Mouse (Mus musculus): Measurements from ENCODE around the gene Swap70. TPM values are rescaled to one million over a fixed set of nuclear protein-coding genes. Genes with fewer than 3 reads are reported as not detected.
"Not testable (repeated sequence)": the region's sequence is repeated elsewhere in the genome, so short reads cannot be mapped to it uniquely, and the experiment has no call there.

The Swap70 gene
- total RNA-seq (2015) (30.1 and 36.6 TPM in 2 replicates), total RNA-seq (2017) (67.0 and 68.6 TPM in 2 replicates)

DNA sequence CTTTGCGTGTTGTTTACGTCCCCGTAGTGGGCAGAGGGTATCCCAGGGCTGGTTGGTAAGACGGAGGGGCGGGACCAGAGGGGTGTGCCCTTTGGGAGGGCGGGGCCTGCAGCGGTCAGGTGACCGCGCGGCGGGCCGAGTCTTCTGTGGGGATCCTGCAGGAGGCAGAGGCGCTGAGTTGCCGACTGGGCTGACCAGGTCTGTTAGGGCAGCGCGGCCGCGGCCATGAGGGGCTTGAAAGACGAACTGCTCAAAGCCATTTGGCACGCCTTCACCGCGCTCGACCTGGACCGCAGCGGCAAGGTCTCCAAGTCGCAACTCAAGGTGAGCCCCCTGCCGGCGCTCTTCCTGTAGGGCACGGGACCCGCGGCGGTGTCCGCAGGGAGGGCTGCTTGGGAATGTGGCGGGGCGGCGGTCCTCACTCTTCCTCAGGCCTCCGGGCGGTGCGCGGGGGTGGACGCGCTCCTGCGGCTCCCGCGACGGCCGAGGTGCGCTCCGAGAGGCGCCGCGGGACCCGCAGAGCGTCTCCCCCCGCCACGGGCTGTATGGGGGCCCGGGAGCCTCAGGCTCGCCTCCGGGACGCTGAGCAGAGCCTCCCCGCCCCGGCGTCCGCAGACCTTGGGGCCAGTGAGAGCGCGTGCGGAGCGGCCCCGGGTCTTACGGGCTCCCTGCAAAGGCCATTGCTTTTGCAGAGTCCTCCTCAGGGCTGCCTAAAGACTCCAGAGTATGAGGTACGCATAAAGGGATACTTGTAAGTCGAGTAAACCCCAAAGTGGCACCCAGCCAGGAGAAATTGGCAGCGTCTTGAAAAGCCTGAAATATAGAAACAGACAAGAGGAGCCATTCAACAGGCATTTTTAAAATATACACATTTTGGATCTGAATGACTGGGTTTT lies at the start of gene Swap70:
Swap70 (plus strand) TSS at position 126 of the 896 bp plus-strand sequence.
- ATAC-seq (replicated peaks; ENCODE audit: poor library complexity): peak; percentile 89

DNA sequence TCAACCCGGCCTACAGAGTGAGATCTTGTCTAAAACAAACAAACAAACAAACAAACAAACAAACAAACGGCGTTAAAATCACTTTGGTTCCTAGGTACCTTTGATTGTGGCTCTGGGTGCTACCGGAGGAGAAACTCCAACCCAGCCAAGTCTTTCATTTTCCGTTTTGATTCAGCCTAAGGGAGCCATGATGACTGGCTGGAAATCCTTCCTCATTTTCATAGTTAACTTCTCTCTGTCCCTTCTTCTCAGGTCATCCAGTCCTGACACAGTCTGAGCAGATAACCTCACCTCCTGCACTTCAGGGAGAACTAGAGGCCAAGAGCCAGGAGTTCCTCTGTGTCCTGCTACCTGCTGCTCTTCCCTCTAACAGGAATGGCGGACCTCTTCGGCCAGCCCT lies 42.3 kb upstream of the Swap70 start:
- ATAC-seq (replicated peaks; ENCODE audit: poor library complexity): no peak

DNA sequence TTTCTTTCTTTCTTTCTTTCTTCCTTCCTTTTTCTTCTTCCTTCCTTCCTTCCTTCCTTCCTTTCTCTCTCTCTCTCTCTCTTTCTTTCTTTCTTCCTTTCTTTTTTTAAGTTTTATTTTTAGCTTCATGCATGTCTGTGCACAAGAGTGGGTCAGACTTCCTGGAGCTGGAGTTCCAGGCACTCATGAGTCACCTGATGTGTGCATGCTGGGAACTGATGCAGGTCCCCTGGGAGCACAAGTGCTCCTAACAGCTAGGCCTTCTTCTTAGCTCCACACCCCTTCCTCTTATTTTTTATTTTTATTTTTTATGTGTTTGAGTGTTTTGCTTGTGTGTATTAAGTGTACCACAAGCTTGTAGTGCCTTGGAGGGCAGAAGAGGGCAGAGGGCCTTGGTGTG lies 40.9 kb upstream of the Swap70 start:
- ATAC-seq (replicated peaks; ENCODE audit: poor library complexity): no peak

DNA sequence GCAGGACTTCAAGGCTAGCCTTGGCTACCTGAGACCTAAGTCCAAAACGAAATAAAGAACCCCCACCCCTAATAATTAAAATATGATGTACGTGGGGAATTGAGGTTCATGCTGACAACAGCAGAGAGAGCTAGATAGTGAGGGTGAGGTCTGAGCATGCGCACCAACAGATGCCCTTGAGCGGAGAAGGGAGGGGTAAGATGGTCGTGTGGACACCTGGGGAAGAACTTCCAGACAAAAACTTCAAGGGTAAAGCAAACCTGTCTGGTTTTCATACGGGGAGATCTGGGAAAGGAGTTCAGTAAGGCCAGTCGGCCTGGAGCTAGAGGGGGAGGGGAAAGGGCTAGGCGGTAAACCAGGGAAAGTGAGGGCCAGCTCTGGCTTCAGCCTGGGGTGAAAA lies 40.1 kb upstream of the Swap70 start:
- ATAC-seq (replicated peaks; ENCODE audit: poor library complexity): no peak

DNA sequence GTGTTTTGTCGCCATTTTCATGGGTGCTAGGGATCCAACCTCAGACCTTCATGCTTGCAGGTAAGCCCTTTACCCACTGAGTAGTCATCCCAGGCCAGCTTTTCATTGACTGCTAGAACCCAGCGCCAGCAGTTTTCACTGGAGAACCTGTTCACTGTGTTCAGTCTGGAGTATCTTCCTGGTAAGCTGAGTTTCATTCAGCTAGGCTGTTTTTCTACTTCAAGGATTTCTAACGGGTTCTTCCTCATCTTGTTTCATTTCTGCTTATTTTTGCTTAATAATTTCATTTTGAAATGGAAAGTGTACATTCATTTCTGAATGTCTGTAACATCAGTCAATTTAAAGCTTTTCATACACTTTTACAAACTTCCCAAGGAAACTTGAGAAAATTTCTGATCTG lies 36.9 kb upstream of the Swap70 start:
- 0 out of 2 replicates have a peak, but pooled peaks have one; percentile 20 for ATAC-seq (replicated peaks; ENCODE audit: poor library complexity)

DNA sequence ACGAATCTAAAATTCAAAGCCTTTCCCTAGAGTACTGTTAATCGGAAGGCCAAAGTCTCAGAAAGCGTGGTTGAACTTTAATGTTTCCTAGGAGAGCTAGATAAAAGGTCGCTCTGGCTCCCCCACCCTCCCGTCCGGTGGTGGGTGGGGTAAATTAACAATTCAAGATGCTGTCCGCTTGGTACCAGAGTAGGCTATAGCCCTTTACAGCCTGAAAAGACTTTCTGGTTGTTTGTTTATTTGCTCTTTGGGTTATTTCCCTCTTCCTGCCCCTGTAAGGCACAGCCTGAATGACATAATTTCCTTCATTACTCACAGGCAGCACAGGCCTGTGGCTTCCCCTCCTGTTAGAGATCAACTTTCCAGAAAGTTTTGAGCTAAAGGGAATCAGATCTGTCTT lies 31.6 kb upstream of the Swap70 start:
- ATAC-seq (replicated peaks; ENCODE audit: poor library complexity): peak; percentile 48

DNA sequence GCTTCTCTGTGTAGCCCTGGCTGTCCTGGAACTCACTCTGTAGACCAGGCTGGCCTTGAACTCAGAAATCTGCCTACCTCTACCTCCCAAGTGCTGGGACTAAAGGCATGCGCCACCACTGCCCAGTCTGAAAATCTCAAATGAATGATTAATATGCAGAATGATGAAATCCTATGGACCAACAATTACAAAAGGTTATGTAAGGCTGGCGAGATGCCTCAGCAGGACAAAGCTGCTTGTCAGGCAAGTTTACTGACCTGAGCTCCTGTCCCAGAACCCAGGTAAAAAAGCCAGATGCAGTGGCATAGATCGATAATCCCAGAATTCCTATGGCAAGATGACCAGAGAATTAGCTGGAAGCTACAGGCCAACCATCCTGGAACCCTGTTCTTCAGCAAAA lies 28.3 kb upstream of the Swap70 start:
- ATAC-seq (replicated peaks; ENCODE audit: poor library complexity): peak; percentile 42

DNA sequence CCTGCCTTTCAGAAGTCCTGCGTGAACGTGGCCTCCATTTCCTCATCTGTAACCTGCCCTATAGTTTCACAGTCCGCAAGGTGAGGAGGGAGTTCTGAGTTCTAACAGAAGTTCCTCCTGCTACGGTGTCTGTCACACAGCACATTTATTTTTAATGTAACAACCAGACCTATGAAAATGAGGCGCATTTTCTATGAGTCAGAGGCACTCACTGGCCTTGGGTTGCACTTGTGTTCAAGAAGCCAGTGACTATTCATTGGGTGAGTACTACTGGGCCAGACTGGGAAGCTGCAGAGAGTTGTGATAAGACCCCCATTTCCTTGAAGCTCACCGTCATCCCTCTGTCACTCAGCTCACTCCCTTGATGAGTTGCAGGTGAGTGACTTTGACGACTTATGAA lies 24.3 kb upstream of the Swap70 start:
- no peak for ATAC-seq (replicated peaks; ENCODE audit: poor library complexity)

DNA sequence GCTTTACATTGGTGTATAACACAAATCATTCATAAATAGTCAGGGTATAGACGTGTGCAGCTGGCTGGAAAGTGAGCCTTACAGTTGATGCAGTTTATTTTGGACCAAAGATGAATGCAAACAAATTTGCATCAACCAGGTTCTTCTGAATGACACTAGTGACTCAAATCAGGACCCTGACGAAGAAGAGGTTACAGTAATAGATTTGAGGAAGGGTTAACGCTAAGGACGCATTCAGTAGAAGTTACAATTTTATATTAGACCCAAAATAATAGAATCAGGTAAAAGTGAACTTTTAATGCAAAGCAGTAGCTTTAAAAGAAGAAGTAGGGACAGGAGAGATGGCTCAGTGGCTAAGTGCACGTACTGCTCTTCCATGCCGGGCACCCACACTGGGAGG lies 19.6 kb upstream of the Swap70 start:
- ATAC-seq (replicated peaks; ENCODE audit: poor library complexity): no peak

DNA sequence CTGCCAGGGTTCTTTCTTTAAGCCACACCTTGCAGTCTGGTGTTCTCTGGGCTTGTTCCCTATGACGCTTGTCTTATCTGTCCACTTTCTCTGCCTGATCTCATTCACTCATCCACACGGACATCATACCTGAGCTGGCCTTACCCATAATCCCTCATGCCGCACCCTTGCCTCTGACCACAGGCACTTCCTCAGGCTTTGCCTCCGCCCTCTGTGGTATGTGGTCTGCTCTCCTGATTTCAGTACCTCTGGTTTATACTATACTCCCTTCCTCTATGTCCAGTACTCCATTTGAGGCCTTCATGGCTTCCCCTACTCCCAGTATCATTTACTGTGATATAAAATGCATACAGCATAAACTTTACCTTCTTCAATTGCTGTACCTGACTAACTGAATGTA lies 17.3 kb upstream of the Swap70 start:
- peak; percentile 74 for ATAC-seq (replicated peaks; ENCODE audit: poor library complexity)

DNA sequence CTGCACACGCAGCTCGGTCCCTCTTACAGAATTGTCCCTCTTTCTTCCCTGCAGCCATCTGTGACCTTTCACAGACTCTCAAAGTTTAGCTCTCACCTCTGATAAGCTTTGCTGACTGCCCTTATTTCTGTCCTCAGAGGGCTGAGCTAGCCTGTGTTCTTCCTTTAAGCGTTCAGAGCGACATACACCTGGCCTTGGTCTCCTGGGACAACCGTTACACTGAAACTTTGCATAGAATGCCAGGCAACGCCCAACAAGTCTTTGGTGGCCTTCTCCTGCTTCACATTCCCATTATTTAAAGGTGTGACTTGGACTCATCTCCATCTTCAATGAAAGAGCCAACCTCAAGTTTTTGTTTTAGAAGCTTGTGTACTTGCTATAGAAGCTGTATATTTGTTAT lies 13.2 kb upstream of the Swap70 start:
- ATAC-seq (replicated peaks; ENCODE audit: poor library complexity): no peak

DNA sequence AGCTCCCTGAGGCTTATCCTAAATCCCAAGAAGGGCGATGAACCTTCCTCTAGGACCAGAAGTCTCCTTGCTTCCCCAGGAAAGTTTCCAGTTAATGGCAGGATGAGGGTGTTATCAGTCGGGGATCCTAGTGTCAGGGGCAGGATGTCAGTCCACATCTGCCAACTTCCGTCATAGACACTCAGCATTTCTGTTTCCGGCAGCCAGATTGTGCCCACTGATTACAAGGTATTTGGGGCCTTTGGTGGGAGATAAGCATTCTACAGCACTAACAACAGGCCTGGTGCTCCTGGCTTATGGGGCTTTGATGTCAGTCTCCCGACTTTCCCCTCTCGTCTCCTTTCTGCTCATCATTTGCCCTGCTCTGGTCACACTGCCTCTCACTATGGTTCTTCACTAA lies 12.1 kb upstream of the Swap70 start:
- ATAC-seq (replicated peaks; ENCODE audit: poor library complexity): peak; percentile 90

DNA sequence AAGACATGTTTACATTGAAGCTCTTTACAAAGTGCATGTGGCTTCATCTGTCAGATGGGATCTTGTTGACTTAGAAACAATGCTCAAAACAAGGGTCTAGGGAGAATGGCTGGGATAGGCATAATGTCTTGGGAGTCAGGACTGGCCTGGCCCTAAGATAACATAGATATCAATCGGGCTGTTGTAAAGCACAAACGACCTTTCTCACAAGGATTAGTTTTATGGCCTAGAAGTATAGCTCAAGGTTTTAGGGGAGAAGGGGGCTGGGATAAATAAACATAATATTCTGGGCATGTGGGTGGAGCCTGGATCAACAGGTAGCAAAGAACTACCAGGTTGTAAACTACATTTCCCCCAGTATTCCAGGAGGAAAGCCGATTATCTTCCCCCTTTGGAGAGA lies 10.5 kb upstream of the Swap70 start:
- ATAC-seq (replicated peaks; ENCODE audit: poor library complexity): no peak

DNA sequence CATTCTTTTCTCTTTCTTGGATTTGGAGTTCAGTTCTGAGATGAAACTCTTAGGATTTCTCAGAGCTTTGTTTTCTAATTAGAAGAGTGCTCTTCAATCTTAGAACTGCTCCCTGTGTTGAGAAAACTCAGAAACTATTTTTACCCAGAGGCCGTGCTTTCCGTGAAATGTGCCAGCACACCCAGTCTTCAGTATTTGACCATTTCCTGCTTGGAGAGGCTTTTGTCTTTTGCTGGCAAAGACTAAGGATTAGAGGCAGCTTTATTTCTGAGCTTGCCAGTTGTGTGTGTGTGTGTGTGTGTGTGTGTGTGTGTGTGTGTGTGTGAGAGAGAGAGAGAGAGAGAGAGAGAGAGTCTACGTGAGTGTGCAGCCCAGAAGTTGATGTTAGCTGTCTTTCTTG lies 6.6 kb upstream of the Swap70 start:
- no peak for ATAC-seq (replicated peaks; ENCODE audit: poor library complexity)

DNA sequence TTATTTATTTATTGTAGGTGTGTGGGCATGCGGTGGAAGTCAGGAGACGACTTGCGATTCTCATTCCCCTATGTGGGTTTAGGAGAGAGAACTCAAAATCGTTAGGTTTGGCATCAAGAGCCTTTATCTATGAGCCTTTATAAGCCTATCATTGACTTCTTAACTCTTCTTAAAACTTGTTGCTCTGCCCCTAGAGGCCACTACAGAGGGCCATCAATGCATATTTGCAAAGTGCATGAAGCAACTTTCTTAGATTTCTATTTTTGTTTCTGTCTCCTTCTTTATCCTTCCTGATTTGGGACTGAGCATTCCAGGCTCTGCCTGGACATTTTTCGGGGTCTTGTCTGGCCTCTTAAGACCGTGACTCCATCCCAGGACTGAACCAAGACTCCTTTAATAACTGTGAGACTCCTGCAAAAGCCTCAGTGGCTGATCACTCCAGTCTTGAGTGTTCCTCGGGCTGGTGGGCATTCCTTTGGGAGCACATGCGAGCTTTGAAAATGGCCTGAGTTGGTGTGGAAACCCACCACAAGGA lies 393 bp upstream of the Swap70 start:
- ATAC-seq (replicated peaks; ENCODE audit: poor library complexity): peak; percentile 56

DNA sequence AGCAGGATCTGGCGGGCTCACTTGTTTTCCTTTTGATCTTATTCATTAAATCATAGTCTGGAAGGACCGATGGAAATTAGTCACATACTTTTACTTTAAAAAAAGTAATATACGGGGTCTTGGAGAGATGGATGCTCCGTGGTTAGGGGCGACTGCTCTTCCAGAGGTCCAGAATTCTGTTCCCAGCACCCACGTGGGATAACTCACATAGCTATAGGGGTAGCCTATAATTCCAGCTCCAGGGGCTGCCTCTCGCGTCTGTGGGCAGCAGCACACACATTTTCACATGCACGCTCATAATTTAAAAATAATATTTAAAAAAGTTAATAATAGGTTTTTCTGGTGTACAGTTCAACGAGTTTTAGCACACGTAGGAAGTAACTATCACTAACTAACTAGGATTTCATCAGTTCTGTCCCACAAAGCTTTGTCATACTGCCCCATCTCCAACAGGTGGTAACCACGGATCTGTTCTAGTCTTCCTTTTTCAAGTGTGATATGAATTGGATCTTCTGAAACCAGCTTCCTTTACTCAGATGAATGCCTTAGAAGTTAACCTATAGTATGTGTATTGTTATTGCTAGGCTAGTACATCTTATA lies 1.2 kb downstream of the Swap70 start:
- peak; percentile 22; the same call in 1 of the 2 replicates for ATAC-seq (replicated peaks; ENCODE audit: poor library complexity)

DNA sequence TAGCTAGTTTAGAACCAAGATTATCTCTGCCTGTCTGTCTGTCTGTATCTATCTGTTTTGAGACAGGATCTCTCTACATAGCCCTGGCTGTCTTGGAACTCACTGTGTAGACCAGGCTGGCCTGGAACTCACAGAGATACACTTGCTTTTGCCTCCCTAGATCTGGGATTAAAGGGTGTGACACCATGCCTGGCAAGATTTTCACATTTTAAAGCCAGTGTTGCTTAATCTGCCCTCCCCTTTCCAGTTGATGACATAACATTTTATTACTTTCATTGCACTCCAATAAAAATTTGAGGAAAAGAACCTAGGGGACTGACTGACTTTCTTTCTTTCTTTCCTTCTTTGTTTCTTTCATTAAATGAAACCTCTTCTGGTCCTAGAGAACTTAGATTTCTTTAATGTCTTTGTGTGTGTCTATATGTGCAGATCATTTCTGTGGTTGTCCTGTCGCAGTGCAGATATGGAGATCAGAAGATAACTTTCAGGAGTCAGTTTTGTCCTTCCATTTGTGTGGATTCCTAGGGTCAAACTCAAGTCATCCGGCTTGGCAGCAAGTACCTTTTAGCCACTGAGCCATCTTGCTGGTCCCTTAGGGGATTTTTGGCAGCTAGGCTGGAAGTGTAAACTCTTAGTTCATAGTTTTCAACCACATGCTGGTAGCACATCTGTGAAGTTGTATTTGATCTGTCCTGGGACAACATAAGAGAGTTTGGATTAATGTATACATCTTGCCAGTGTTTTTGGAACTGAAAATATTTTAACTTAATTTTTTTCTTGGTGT lies 2.4 kb downstream of the Swap70 start:
- ATAC-seq (replicated peaks; ENCODE audit: poor library complexity): no peak

DNA sequence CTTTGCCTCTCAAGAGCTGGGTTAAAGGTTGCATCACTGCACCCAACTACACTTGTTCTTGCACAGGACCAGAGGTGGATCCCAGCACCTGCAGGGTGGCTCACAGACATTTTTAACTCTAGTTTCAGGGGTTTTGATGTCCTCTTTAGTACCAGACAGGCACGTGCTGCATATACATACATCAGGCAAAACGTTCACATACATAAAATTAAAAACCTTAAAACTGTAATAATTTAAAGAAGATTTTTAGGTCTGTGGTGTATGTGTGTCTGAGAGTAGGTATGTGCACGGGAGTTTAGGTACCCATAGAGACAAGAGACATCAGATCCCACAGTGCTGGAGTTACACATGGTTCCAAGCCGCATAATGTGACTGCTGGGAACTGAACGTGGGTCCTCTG lies 5.0 kb downstream of the Swap70 start:
- no peak for ATAC-seq (replicated peaks; ENCODE audit: poor library complexity)

DNA sequence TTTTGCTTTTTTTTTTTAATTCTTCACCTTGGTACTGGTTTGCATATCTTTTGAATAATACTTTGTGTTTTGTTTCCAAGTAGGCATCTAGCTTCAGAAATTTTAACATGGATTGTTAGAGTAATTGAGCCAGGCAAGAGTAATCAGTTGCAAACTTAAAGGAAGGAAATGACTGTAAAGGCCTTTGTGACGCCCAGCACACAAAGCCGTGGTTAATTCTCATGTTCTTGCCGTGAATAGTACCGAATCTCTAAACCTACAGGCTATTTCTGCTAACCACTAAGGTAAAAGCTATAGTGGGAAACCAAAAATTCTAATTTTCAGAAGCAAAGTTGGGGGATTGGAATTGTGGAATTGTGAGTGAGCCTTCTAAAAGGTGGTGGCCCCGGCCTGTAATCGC lies 8.5 kb downstream of the Swap70 start:
- no peak for ATAC-seq (replicated peaks; ENCODE audit: poor library complexity)

DNA sequence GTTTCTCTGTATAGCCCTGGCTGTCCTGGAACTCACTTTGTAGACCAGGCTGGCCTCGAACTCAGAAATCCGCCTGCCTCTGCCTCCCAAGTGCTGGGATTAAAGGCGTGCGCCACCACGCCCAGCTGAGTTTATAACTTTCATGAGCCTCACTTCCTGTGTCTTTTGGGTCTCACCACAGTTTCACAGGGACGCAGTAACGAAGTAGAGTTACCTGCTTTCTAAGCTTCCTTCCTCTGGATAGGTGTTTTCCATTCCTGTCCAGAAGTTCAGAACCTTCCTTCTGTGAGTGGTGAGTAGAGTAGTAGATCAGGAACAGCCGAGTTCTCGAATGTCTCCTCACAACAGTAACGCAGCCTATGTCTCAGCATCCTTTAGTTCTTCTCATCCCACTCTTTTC lies 9.6 kb downstream of the Swap70 start:
- ATAC-seq (replicated peaks; ENCODE audit: poor library complexity): not testable (repeated sequence)

DNA sequence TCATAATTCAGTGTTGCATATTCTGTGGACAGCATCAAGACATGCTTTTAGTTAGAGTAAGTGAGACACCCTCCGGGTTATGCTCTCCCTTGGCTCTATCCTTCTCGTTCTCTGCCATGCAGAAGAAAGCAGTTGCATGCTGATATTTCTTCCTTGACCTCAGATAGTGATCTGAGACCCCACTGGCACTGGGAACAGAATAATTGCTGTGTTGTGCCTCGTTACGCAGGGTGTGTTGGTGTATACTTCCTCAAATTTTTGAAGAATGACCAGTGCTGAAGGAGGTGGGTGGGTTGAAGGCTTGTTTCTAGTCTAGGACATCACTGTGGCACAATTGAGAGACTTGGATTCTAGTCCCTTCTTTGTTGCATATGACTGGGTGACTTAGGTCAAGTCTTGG lies 14.6 kb downstream of the Swap70 start:
- peak; percentile 80 for ATAC-seq (replicated peaks; ENCODE audit: poor library complexity)
